Mouse (Mus musculus) hindbrain, embryonic 15.5 days (tissue): ENCODE measurements around the gene Postn. TPM values are rescaled to one million over a fixed set of nuclear protein-coding genes. Genes with fewer than 3 reads are reported as not detected.

ENCODE experiments used
- ATAC-seq: fragments of 200-750 bp; cut with Nextera tagmentation; 2 replicates; pipeline ENCODE4 v1.8.0; 2017; ENCODE audit warnings: low read depth, moderate number of reproducible peaks, moderate TSS enrichment; ENCODE audit not compliant: low FRiP score
- H3K27ac ChIP-seq: fragments of 300-500 bp; sonication (generic); replicated peaks from 2 replicates; pipeline ENCODE4 v1.5.1; 2015; ENCODE audit warnings: mild to moderate bottlenecking, inconsistent platforms
- H3K27me3 ChIP-seq: fragments of 300-500 bp; sonication (generic); 2 replicates; pipeline ENCODE4 v1.6.1; 2015; ENCODE audit warnings: control low read depth, inconsistent platforms
- H3K36me3 ChIP-seq: fragments of 300-500 bp; sonication (generic); 2 replicates; pipeline ENCODE4 v1.6.1; 2015; ENCODE audit warnings: control low read depth, inconsistent platforms
- H3K4me1 ChIP-seq: fragments of 300-500 bp; sonication (generic); replicated peaks from 2 replicates; pipeline ENCODE4 v1.6.1; 2015; ENCODE audit warnings: control low read depth, inconsistent platforms
- H3K4me2 ChIP-seq: fragments of 300-500 bp; sonication (generic); 2 replicates; pipeline ENCODE4 v1.6.1; 2015; ENCODE audit warnings: moderate library complexity, mild to moderate bottlenecking, inconsistent platforms
- H3K4me3 ChIP-seq: fragments of 300-500 bp; sonication (generic); 2 replicates; pipeline ENCODE4 v1.5.1; 2015; ENCODE audit warnings: mild to moderate bottlenecking, inconsistent platforms
- H3K9ac ChIP-seq: fragments of 300-500 bp; sonication (generic); 2 replicates; pipeline ENCODE4 v1.6.1; 2015; ENCODE audit warnings: inconsistent platforms
- H3K9me3 ChIP-seq: fragments of 300-500 bp; sonication (generic); 2 replicates; pipeline ENCODE4 v1.6.1; 2016; ENCODE audit warnings: control low read depth, inconsistent platforms
- WGBS: fragments of 180-500 bp; shearing (Covaris S2); methylation state at CpG from one replicate; pipeline ENCODE4 v1.1.7; 2015; 5-methylcytosine and 5-hydroxymethylcytosine counted together
- polyA plus RNA-seq: library from polyadenylated mRNA; unstranded; fragments of >200 nt; fragmentation: Nextera tagmentation; extraction: Ambion mirVana; gene quantifications from 2 replicates; pipeline ENCODE4 v1.2.1, GENCODE M21; 2015

Postn gene
- polyA plus RNA-seq, 1 experiment from 2014 or later, result 23.0 TPM

GRCm38 (mm10) chr3:54399321-54399720, 38.4 kb downstream of the Postn start:
- Histone ChIP-seq H3K9me3 (no peaks in the 10 kb centered on the region), H3K36me3 (no peaks in the 10 kb centered on the region), H3K27ac (no peak overlapping the region), H3K27me3 (no peaks in the 10 kb centered on the region), H3K4me2 (no peak overlapping the region), H3K4me1 (no peaks in the 10 kb centered on the region), H3K4me3 (no peak overlapping the region), H3K9ac (no peak overlapping the region)
- WGBS, result 39% methylated on average over 2 of the region's 2 CpGs
- no peak for ATAC-seq

- Histone ChIP-seq H3K4me3 (no peak overlapping the region), H3K36me3 (no peaks in the 10 kb centered on the region), H3K4me1 (no peaks in the 10 kb centered on the region), H3K27me3 (no peaks in the 10 kb centered on the region), H3K9ac (no peak overlapping the region), H3K4me2 (no peak overlapping the region), H3K27ac (no peak overlapping the region), H3K9me3 (no peaks in the 10 kb centered on the region)
- WGBS, result 75% methylated on average over 2 of the region's 2 CpGs
- no peak for ATAC-seq
These were observed 39.0 kb downstream of the Postn start for GRCm38 (mm10) chr3:54399911-54400310.

GRCm38 (mm10) chr3:54400617-54401016, 39.7 kb downstream of the Postn start:
- Histone ChIP-seq H3K4me2 (no peak overlapping the region), H3K9ac (no peak overlapping the region), H3K36me3 (no peaks in the 10 kb centered on the region), H3K4me1 (no peaks in the 10 kb centered on the region), H3K27ac (no peak overlapping the region), H3K4me3 (no peak overlapping the region), H3K9me3 (no peaks in the 10 kb centered on the region), H3K27me3 (no peaks in the 10 kb centered on the region)
- no peak for ATAC-seq
- 86% methylated on average over 1 of the region's 1 CpGs for WGBS

- no peaks in the 10 kb centered on the region for H3K36me3 ChIP-seq
- no peaks in the 10 kb centered on the region for H3K27me3 ChIP-seq
- no peak overlapping the region for H3K4me2 ChIP-seq
- H3K9me3 ChIP-seq, result no peaks in the 10 kb centered on the region
- no peak overlapping the region for H3K9ac ChIP-seq
- H3K4me1 ChIP-seq, result no peaks in the 10 kb centered on the region
- no peak for ATAC-seq
- H3K4me3 ChIP-seq, result no peak overlapping the region
- 88% methylated on average over 5 of the region's 5 CpGs for WGBS
- H3K27ac ChIP-seq, result no peak overlapping the region
These were observed 40.8 kb downstream of the Postn start for GRCm38 (mm10) chr3:54401706-54402105.

GRCm38 (mm10) chr3:54403791-54404190, 42.9 kb downstream of the Postn start:
- Histone ChIP-seq H3K27me3 (no peaks in the 10 kb centered on the region), H3K27ac (no peak overlapping the region), H3K9me3 (no peaks in the 10 kb centered on the region), H3K4me2 (no peak overlapping the region), H3K9ac (no peak overlapping the region), H3K4me1 (no peaks in the 10 kb centered on the region), H3K36me3 (no peaks in the 10 kb centered on the region), H3K4me3 (no peak overlapping the region)
- WGBS, result 76% methylated on average over 3 of the region's 3 CpGs
- ATAC-seq, result no peak

- Histone ChIP-seq H3K4me1 (no peaks in the 10 kb centered on the region), H3K4me3 (no peak overlapping the region), H3K27me3 (no peaks in the 10 kb centered on the region), H3K9ac (no peak overlapping the region), H3K9me3 (no peaks in the 10 kb centered on the region), H3K4me2 (no peak overlapping the region), H3K36me3 (no peaks in the 10 kb centered on the region), H3K27ac (no peak overlapping the region)
- WGBS, result 79% methylated on average over 2 of the region's 2 CpGs
- no peak for ATAC-seq
These were observed 45.7 kb downstream of the Postn start for GRCm38 (mm10) chr3:54406567-54406966.

GRCm38 (mm10) chr3:54411052-54411451, 50.1 kb downstream of the Postn start:
- Histone ChIP-seq H3K9me3 (no peaks in the 10 kb centered on the region), H3K4me2 (no peak overlapping the region), H3K27ac (no peak overlapping the region), H3K4me1 (no peaks in the 10 kb centered on the region), H3K27me3 (no peaks in the 10 kb centered on the region), H3K4me3 (no peak overlapping the region), H3K9ac (no peak overlapping the region), H3K36me3 (no peaks in the 10 kb centered on the region)
- WGBS, result 86% methylated on average over 3 of the region's 3 CpGs
- no peak for ATAC-seq

- ATAC-seq, result no peak
- Histone ChIP-seq H3K27me3 (no peaks in the 10 kb centered on the region), H3K4me1 (no peaks in the 10 kb centered on the region; the same call in 1 of the 2 replicates), H3K27ac (no peak overlapping the region), H3K36me3 (no peaks in the 10 kb centered on the region), H3K4me2 (no peak overlapping the region), H3K9me3 (no peaks in the 10 kb centered on the region), H3K9ac (no peak overlapping the region), H3K4me3 (no peak overlapping the region)
- 78% methylated on average over 7 of the region's 7 CpGs for WGBS
These were observed 52.1 kb downstream of the Postn start for GRCm38 (mm10) chr3:54412885-54413583.

- Histone ChIP-seq H3K9me3 (no peaks in the 10 kb centered on the region), H3K4me3 (no peak overlapping the region), H3K9ac (no peak overlapping the region), H3K27ac (no peak overlapping the region), H3K27me3 (no peaks in the 10 kb centered on the region), H3K4me2 (no peak overlapping the region), H3K36me3 (no peaks in the 10 kb centered on the region), H3K4me1 (no peaks in the 10 kb centered on the region; the same call in 1 of the 2 replicates)
- no peak for ATAC-seq
- 88% methylated on average over 1 of the region's 1 CpGs for WGBS
These were observed 52.6 kb downstream of the Postn start for GRCm38 (mm10) chr3:54413584-54413897.

- Histone ChIP-seq H3K36me3 (no peaks in the 10 kb centered on the region), H3K27me3 (no peaks in the 10 kb centered on the region), H3K4me2 (no peak overlapping the region), H3K9me3 (no peaks in the 10 kb centered on the region), H3K9ac (no peak overlapping the region), H3K4me3 (no peak overlapping the region), H3K4me1 (no peaks in the 10 kb centered on the region; the same call in 1 of the 2 replicates), H3K27ac (no peak overlapping the region)
- WGBS, result 86% methylated on average over 1 of the region's 1 CpGs
- ATAC-seq, result no peak
These were observed 53.5 kb downstream of the Postn start for GRCm38 (mm10) chr3:54414386-54414785.

GRCm38 (mm10) chr3:54417833-54418386, 57.0 kb downstream of the Postn start:
- whole genome bisulfite sequencing, result 33% methylated on average over 6 of the region's 6 CpGs
- Histone ChIP-seq H3K9me3 (no peaks in the 10 kb centered on the region), H3K27ac (no peak overlapping the region), H3K4me3 (no peak overlapping the region), H3K4me1 (no peaks in the 10 kb centered on the region; the same call in 1 of the 2 replicates), H3K4me2 (no peak overlapping the region), H3K9ac (no peak overlapping the region), H3K36me3 (no peaks in the 10 kb centered on the region), H3K27me3 (no peaks in the 10 kb centered on the region)
- no peak for ATAC-seq

- no peaks in the 10 kb centered on the region for H3K9me3 ChIP-seq
- 74% methylated on average over 10 of the region's 10 CpGs for WGBS
- H3K4me3 ChIP-seq, result no peak overlapping the region
These were observed 59.5 kb downstream of the Postn start for GRCm38 (mm10) chr3:54420189-54420928.

More at GRCm38 (mm10) chr3:54420189-54420928, 59.5 kb downstream of the Postn start:
- H3K4me2 ChIP-seq, result no peak overlapping the region
- no peak overlapping the region for H3K27ac ChIP-seq
- no peaks in the 10 kb centered on the region; the same call in 1 of the 2 replicates for H3K4me1 ChIP-seq
- no peak overlapping the region for H3K9ac ChIP-seq
- no peaks in the 10 kb centered on the region for H3K36me3 ChIP-seq
- H3K27me3 ChIP-seq, result no peaks in the 10 kb centered on the region
- no peak for ATAC-seq
